Mouse (Mus musculus): ENCODE measurements around the gene Slc16a11.

GRCm38 (mm10) chr11:70234037-70234436 is 21.5 kb downstream of the Slc16a11 start:
- TF ChIP-seq TCF12 (IDR thresholded peaks at IDR 0.05; ENCODE audit: low read depth, low read length), result no peak
- no peak for TF ChIP-seq CTCF (conservative IDR thresholded peaks at IDR 0.05 in 1 of 2, IDR thresholded peaks at IDR 0.05 in 1 of 2; ENCODE audit: low read depth in 2 of 2, low read length in 2 of 2)
- TF ChIP-seq POLR2A (IDR thresholded peaks at IDR 0.05; ENCODE audit: low read depth, low read length), result no peak
- no peak for TF ChIP-seq USF1 (IDR thresholded peaks at IDR 0.05; ENCODE audit: low read depth, low read length)
- TF ChIP-seq CHD2 (IDR thresholded peaks at IDR 0.05; ENCODE audit: low read length), result no peak
- no peak for TF ChIP-seq MAZ (IDR thresholded peaks at IDR 0.05; ENCODE audit: low read depth, low read length)
- TF ChIP-seq ZC3H11A (IDR thresholded peaks at IDR 0.05; ENCODE audit: low read depth, low read length), result no peak
- TF ChIP-seq CHD1 (IDR thresholded peaks at IDR 0.05; ENCODE audit: low read depth, low read length), result no peak
- TF ChIP-seq TBP (conservative IDR thresholded peaks at IDR 0.05; ENCODE audit: low read depth, low read length), result no peak
- no peak for TF ChIP-seq EP300 (IDR thresholded peaks at IDR 0.05; ENCODE audit: low read length)
- TF ChIP-seq MEF2A (IDR thresholded peaks at IDR 0.05; ENCODE audit: borderline replicate concordance, low read depth, low read length), result no peak
- no peak for TF ChIP-seq JUND (conservative IDR thresholded peaks at IDR 0.05; ENCODE audit: low read depth, low read length)

Data from CH12.LX (cell line).